Mouse (Mus musculus) forebrain, embryonic 10.5 days (tissue): ENCODE results near the gene Nr1i2. TPM values are rescaled to one million over a fixed set of nuclear protein-coding genes. Genes with fewer than 3 reads are reported as not detected.
"Not testable (repeated sequence)": the region's sequence is repeated elsewhere in the genome, so short reads cannot be mapped to it uniquely, and the experiment has no call there.

Experiments used
- DNase-seq: peaks from one replicate; pipeline ENCODE4 v3.0.0-alpha.2; 2017; ENCODE audit warnings: low spot score; ENCODE audit errors: extremely low spot score
- H3K27ac ChIP-seq: fragments of 300-500 bp; sonication (generic); 2 replicates; pipeline ENCODE4 v1.5.1; 2016; ENCODE audit warnings: mild to moderate bottlenecking
- H3K27me3 ChIP-seq: fragments of 300-500 bp; sonication (generic); 2 replicates; pipeline ENCODE4 v1.6.1; 2016; ENCODE audit warnings: mild to moderate bottlenecking; ENCODE audit not compliant: poor library complexity, severe bottlenecking
- H3K36me3 ChIP-seq: fragments of 300-500 bp; sonication (generic); replicated peaks from 2 replicates; pipeline ENCODE4 v1.6.1; 2016; ENCODE audit warnings: mild to moderate bottlenecking, moderate library complexity
- H3K4me1 ChIP-seq: fragments of 300-500 bp; sonication (generic); 2 replicates; pipeline ENCODE4 v1.6.1; 2016
- H3K4me3 ChIP-seq: fragments of 300-500 bp; sonication (generic); 2 replicates; pipeline ENCODE4 v1.5.1; 2016; ENCODE audit warnings: mild to moderate bottlenecking, moderate library complexity
- H3K9me3 ChIP-seq: fragments of 300-500 bp; sonication (generic); 2 replicates; pipeline ENCODE4 v1.6.1; 2016; ENCODE audit warnings: mild to moderate bottlenecking, moderate library complexity
- WGBS: fragments of 180-500 bp; shearing (Covaris S2); methylation state at CpG from one replicate; pipeline ENCODE4 v1.1.7; 2016; 5-methylcytosine and 5-hydroxymethylcytosine counted together
- polyA plus RNA-seq: library from polyadenylated mRNA; unstranded; fragments of >200 nt; fragmentation: Nextera tagmentation; extraction: Ambion mirVana; gene quantifications from 2 replicates; pipeline ENCODE4 v1.2.1, GENCODE M21; 2016

Gene Nr1i2
- not detected in 2 replicates for polyA plus RNA-seq

- Histone ChIP-seq H3K27me3 (no peaks in the 10 kb centered on the region), H3K27ac (no peak within 1 kb of the TSS), H3K36me3 (no peaks in the 10 kb centered on the region), H3K4me1 (no peaks in the 10 kb centered on the region), H3K9me3 (no peaks in the 10 kb centered on the region), H3K4me3 (no peak within 1 kb of the TSS)
- WGBS: 78% methylated on average over 7 of the region's 7 CpGs
- DNase-seq: no peak
These were observed at the start of gene Nr1i2 for GRCm38 (mm10) chr16:38294685-38295348. TSS of gene Nr1i2 (minus strand) at chr16:38294824.

GRCm38 (mm10) chr16:38341396-38342324 is 47.0 kb upstream of the Nr1i2 start, which contains the start of gene Maats1:
TSS of gene Maats1 (minus strand) at chr16:38342143.
- H3K27ac ChIP-seq: peak within 1 kb of the TSS; percentile 83
- peak; percentile 92 for DNase-seq
- 9% methylated on average over 30 of the region's 30 CpGs for WGBS
- no peaks in the 10 kb centered on the region for H3K36me3 ChIP-seq
- H3K4me3 ChIP-seq: peak within 1 kb of the TSS; percentile 54
- no peaks in the 10 kb centered on the region for H3K27me3 ChIP-seq
- no peaks in the 10 kb centered on the region; the same call in 1 of the 2 replicates for H3K9me3 ChIP-seq
- H3K4me1 ChIP-seq: peaks cover 17% of the 10 kb centered on the region

- H3K27ac ChIP-seq, H3K9me3 ChIP-seq, DNase-seq, H3K4me3 ChIP-seq, H3K27me3 ChIP-seq, H3K36me3 ChIP-seq: not testable (repeated sequence)
- WGBS: 82% methylated on average over 4 of the region's 4 CpGs
- peaks cover 14% of the 10 kb centered on the region for H3K4me1 ChIP-seq
These were observed 43.5 kb upstream of the Nr1i2 start for GRCm38 (mm10) chr16:38338077-38338476.

- Histone ChIP-seq H3K9me3 (no peaks in the 10 kb centered on the region; the same call in 1 of the 2 replicates), H3K36me3 (no peaks in the 10 kb centered on the region), H3K27me3 (no peaks in the 10 kb centered on the region), H3K27ac (no peak overlapping the region), H3K4me3 (no peak overlapping the region), H3K4me1 (no peaks in the 10 kb centered on the region)
- 40% methylated on average over 6 of the region's 6 CpGs for WGBS
- DNase-seq: no peak
These were observed 39.8 kb upstream of the Nr1i2 start for GRCm38 (mm10) chr16:38334431-38334830.

GRCm38 (mm10) chr16:38329340-38329739 is 34.7 kb upstream of the Nr1i2 start:
- no peak overlapping the region for H3K4me3 ChIP-seq
- DNase-seq: no peak
- H3K27ac ChIP-seq: no peak overlapping the region
- H3K9me3 ChIP-seq: no peaks in the 10 kb centered on the region; the same call in 1 of the 2 replicates
- no peaks in the 10 kb centered on the region for H3K36me3 ChIP-seq
- WGBS: 89% methylated on average over 3 of the region's 3 CpGs
- no peaks in the 10 kb centered on the region for H3K27me3 ChIP-seq
- no peaks in the 10 kb centered on the region for H3K4me1 ChIP-seq

- 86% methylated on average over 11 of the region's 11 CpGs for WGBS
These were observed 32.3 kb upstream of the Nr1i2 start for GRCm38 (mm10) chr16:38326778-38327397.

GRCm38 (mm10) chr16:38324311-38324710 is 29.7 kb upstream of the Nr1i2 start:
- 90% methylated on average over 15 of the region's 15 CpGs for WGBS
- Histone ChIP-seq H3K4me1 (peaks cover 3% of the 10 kb centered on the region), H3K4me3 (no peak overlapping the region), H3K27ac (no peak overlapping the region), H3K36me3 (no peaks in the 10 kb centered on the region), H3K9me3 (no peaks in the 10 kb centered on the region; the same call in 1 of the 2 replicates), H3K27me3 (no peaks in the 10 kb centered on the region)
- DNase-seq: no peak

More at GRCm38 (mm10) chr16:38326778-38327397, 32.3 kb upstream of the Nr1i2 start:
- Histone ChIP-seq H3K27ac (no peak overlapping the region), H3K4me3 (no peak overlapping the region), H3K27me3 (no peaks in the 10 kb centered on the region), H3K36me3 (no peaks in the 10 kb centered on the region), H3K9me3 (no peaks in the 10 kb centered on the region; the same call in 1 of the 2 replicates), H3K4me1 (no peaks in the 10 kb centered on the region)
- no peak for DNase-seq

GRCm38 (mm10) chr16:38321452-38321935 is 26.9 kb upstream of the Nr1i2 start:
- H3K27ac ChIP-seq: 0 out of 2 replicates have a peak overlapping the region, but pooled peaks have one; percentile 49
- peak; percentile 37 for DNase-seq
- H3K4me3 ChIP-seq: peak overlapping the region; percentile 39

GRCm38 (mm10) chr16:38319087-38319486 is 24.5 kb upstream of the Nr1i2 start:
- Histone ChIP-seq H3K27me3 (no peaks in the 10 kb centered on the region), H3K4me3 (no peak overlapping the region), H3K9me3 (no peaks in the 10 kb centered on the region), H3K27ac (no peak overlapping the region), H3K36me3 (no peaks in the 10 kb centered on the region), H3K4me1 (peaks cover 3% of the 10 kb centered on the region)
- DNase-seq: no peak
- 91% methylated on average over 4 of the region's 4 CpGs for WGBS

More at GRCm38 (mm10) chr16:38321452-38321935, 26.9 kb upstream of the Nr1i2 start:
- no peaks in the 10 kb centered on the region for H3K36me3 ChIP-seq
- H3K27me3 ChIP-seq: no peaks in the 10 kb centered on the region
- 31% methylated on average over 17 of the region's 17 CpGs for WGBS
- H3K9me3 ChIP-seq: no peaks in the 10 kb centered on the region
- H3K4me1 ChIP-seq: peaks cover 3% of the 10 kb centered on the region

GRCm38 (mm10) chr16:38318492-38318891 is 23.9 kb upstream of the Nr1i2 start:
- no peak overlapping the region for H3K27ac ChIP-seq
- H3K27me3 ChIP-seq: no peaks in the 10 kb centered on the region
- H3K4me3 ChIP-seq: no peak overlapping the region
- no peaks in the 10 kb centered on the region for H3K9me3 ChIP-seq
- 85% methylated on average over 9 of the region's 9 CpGs for whole genome bisulfite sequencing
- DNase-seq: no peak
- H3K4me1 ChIP-seq: peaks cover 3% of the 10 kb centered on the region
- no peaks in the 10 kb centered on the region for H3K36me3 ChIP-seq

GRCm38 (mm10) chr16:38308195-38308594 is 13.6 kb upstream of the Nr1i2 start:
- H3K4me3 ChIP-seq: no peak overlapping the region
- H3K36me3 ChIP-seq: no peaks in the 10 kb centered on the region
- H3K9me3 ChIP-seq: no peaks in the 10 kb centered on the region
- H3K27me3 ChIP-seq: peaks cover 5% of the 10 kb centered on the region; the same call in 1 of the 2 replicates
- 87% methylated on average over 11 of the region's 11 CpGs for WGBS
- H3K4me1 ChIP-seq: peaks cover 18% of the 10 kb centered on the region
- DNase-seq: no peak
- no peak overlapping the region for H3K27ac ChIP-seq

GRCm38 (mm10) chr16:38307651-38308050 is 13.0 kb upstream of the Nr1i2 start:
- Histone ChIP-seq H3K4me1 (peaks cover 18% of the 10 kb centered on the region), H3K27ac (no peak overlapping the region), H3K27me3 (peaks cover 5% of the 10 kb centered on the region; the same call in 1 of the 2 replicates), H3K4me3 (no peak overlapping the region), H3K9me3 (no peaks in the 10 kb centered on the region), H3K36me3 (no peaks in the 10 kb centered on the region)
- no peak for DNase-seq
- 61% methylated on average over 7 of the region's 7 CpGs for WGBS
